Mouse (Mus musculus) lung, postnatal 0 days (tissue): ENCODE measurements around the gene Barhl2.

Experiments
- CTCF ChIP-seq: IDR thresholded peaks from 2 replicates; pipeline ENCODE4 v1.5.1; 2016; ENCODE audit warnings: antibody characterized with exemption, mild to moderate bottlenecking
- EP300 ChIP-seq: IDR thresholded peaks from 2 replicates; pipeline ENCODE4 v1.6.1; 2016; ENCODE audit warnings: antibody characterized with exemption, mild to moderate bottlenecking, control low read depth

- TF ChIP-seq CTCF, result no peak
- no peak for TF ChIP-seq EP300
Measured at GRCm38 (mm10) chr5:106402761-106403160, 55.2 kb downstream of the Barhl2 start.
